Mouse (Mus musculus) CH12.LX (cell line): ENCODE results near the gene Dnaja4. TPM values are rescaled to one million over a fixed set of nuclear protein-coding genes. Genes with fewer than 3 reads are reported as not detected.

Experiments used
- DNase-seq: peaks from one replicate; pipeline ENCODE4 v3.0.0-alpha.2; 2013; ENCODE audit errors: extremely low read depth
- H3K27ac ChIP-seq: 2 replicates; pipeline ENCODE4 v1.5.1; 2012; ENCODE audit warnings: low read depth, mild to moderate bottlenecking, control low read depth, moderate library complexity; ENCODE audit not compliant: insufficient read depth
- H3K27me3 ChIP-seq: replicated peaks from 2 replicates; pipeline ENCODE3; 2012; ENCODE audit warnings: inconsistent platforms
- H3K36me3 ChIP-seq, 2 experiments: replicated peaks in 1 of 2; 2 replicates each; pipeline versions ENCODE3 to v1.6.1; 2012; ENCODE audit warnings: inconsistent platforms in 1 of 2, low read length in 1 of 2, mild to moderate bottlenecking in 1 of 2, mixed read lengths in 1 of 2, moderate library complexity in 1 of 2; ENCODE audit not compliant: control insufficient read depth in 1 of 2, insufficient read depth in 1 of 2
- H3K4me1 ChIP-seq, 2 experiments: 2 replicates each; pipeline ENCODE4 v1.6.1; 2012; ENCODE audit warnings: inconsistent platforms in 1 of 2, moderate library complexity in 1 of 2; ENCODE audit not compliant: insufficient read depth in 2 of 2, control insufficient read depth in 1 of 2
- H3K4me2 ChIP-seq: 2 replicates; pipeline ENCODE4 v1.6.1; 2012; ENCODE audit warnings: low read depth, mild to moderate bottlenecking, control low read depth; ENCODE audit not compliant: poor library complexity, insufficient read depth, severe bottlenecking
- H3K4me3 ChIP-seq, 3 experiments: fragments of 150-350 bp in 1 of 3; sonication (generic) in 1 of 3; replicated peaks in 1 of 3; 2 replicates each; pipeline versions ENCODE3 to v1.5.1; 2011 to 2012; ENCODE audit warnings: low read depth in 2 of 3, low read length in 2 of 3, mild to moderate bottlenecking in 2 of 3, moderate library complexity in 2 of 3, control low read depth in 1 of 3, improper control_type of control experiment in 1 of 3, inconsistent platforms in 1 of 3, mixed read lengths in 1 of 3; ENCODE audit not compliant: poor library complexity in 1 of 3
- H3K79me2 ChIP-seq: replicated peaks from 2 replicates; pipeline ENCODE4 v1.6.1; 2012; ENCODE audit warnings: mild to moderate bottlenecking, moderate library complexity; ENCODE audit not compliant: control insufficient read depth, poor library complexity, insufficient read depth, severe bottlenecking; ENCODE audit errors: extremely low read depth
- H3K9ac ChIP-seq: 2 replicates; pipeline ENCODE4 v1.6.1; 2012; ENCODE audit warnings: low read depth, mild to moderate bottlenecking, control low read depth, moderate library complexity; ENCODE audit not compliant: insufficient read depth
- H3K9me3 ChIP-seq: replicated peaks from 2 replicates; pipeline ENCODE3; 2012; ENCODE audit warnings: low read length, inconsistent platforms, mixed read lengths
- BHLHE40 ChIP-seq: IDR thresholded peaks from 2 replicates; pipeline ENCODE4 v1.6.1; 2011; ENCODE audit warnings: mild to moderate bottlenecking, low read depth, low read length, improper control_type of control experiment
- CHD1 ChIP-seq: IDR thresholded peaks from 2 replicates; pipeline ENCODE4 v1.6.1; 2012; ENCODE audit warnings: low read depth, low read length, improper control_type of control experiment, inconsistent platforms
- CHD2 ChIP-seq: IDR thresholded peaks from 2 replicates; pipeline ENCODE4 v1.6.1; 2011; ENCODE audit warnings: low read length, improper control_type of control experiment
- CTCF ChIP-seq, 2 experiments: IDR thresholded peaks in 1 of 2; conservative IDR thresholded peaks in 1 of 2; 2 replicates each; pipeline ENCODE4 v1.5.1; 2011 to 2012; ENCODE audit warnings: low read depth in 2 of 2, low read length in 2 of 2, improper control_type of control experiment in 1 of 2, inconsistent platforms in 1 of 2, mild to moderate bottlenecking in 1 of 2, moderate library complexity in 1 of 2
- ETS1 ChIP-seq: conservative IDR thresholded peaks from 2 replicates; pipeline ENCODE4 v1.6.1; 2012; ENCODE audit warnings: low read depth, mild to moderate bottlenecking, inconsistent platforms, low read length, improper control_type of control experiment, moderate library complexity
- GABPA ChIP-seq: IDR thresholded peaks from 2 replicates; pipeline ENCODE4 v1.6.1; 2012; ENCODE audit warnings: low read depth, low read length, improper control_type of control experiment, inconsistent platforms; ENCODE audit not compliant: insufficient replicate concordance
- HCFC1 ChIP-seq: IDR thresholded peaks from 2 replicates; pipeline ENCODE4 v1.6.1; 2012; ENCODE audit warnings: low read depth, mild to moderate bottlenecking, inconsistent platforms, low read length, improper control_type of control experiment
- JUND ChIP-seq: conservative IDR thresholded peaks from 2 replicates; pipeline ENCODE4 v1.6.1; 2011; ENCODE audit warnings: low read depth, low read length, improper control_type of control experiment
- KAT2A ChIP-seq: IDR thresholded peaks from 2 replicates; pipeline ENCODE4 v1.6.1; 2012; ENCODE audit warnings: low read length, improper control_type of control experiment, inconsistent platforms; ENCODE audit not compliant: insufficient replicate concordance
- MAFK ChIP-seq: IDR thresholded peaks from 2 replicates; pipeline ENCODE4 v1.6.1; 2011; ENCODE audit warnings: low read length, improper control_type of control experiment; ENCODE audit not compliant: insufficient replicate concordance
- MAX ChIP-seq: IDR thresholded peaks from 2 replicates; pipeline ENCODE4 v1.6.1; 2011; ENCODE audit warnings: low read length, improper control_type of control experiment
- MXI1 ChIP-seq: IDR thresholded peaks from 2 replicates; pipeline ENCODE4 v1.6.1; 2011; ENCODE audit warnings: mild to moderate bottlenecking, low read depth, low read length, improper control_type of control experiment
- MYC ChIP-seq: IDR thresholded peaks from 2 replicates; pipeline ENCODE4 v1.6.1; 2011; ENCODE audit warnings: low read depth, mild to moderate bottlenecking, improper control_type of control experiment, low read length
- NRF1 ChIP-seq: IDR thresholded peaks from 2 replicates; pipeline ENCODE4 v1.6.1; 2014; ENCODE audit warnings: low read depth, mild to moderate bottlenecking, inconsistent platforms, low read length, improper control_type of control experiment, moderate library complexity
- PAX5 ChIP-seq: IDR thresholded peaks from 2 replicates; pipeline ENCODE4 v1.6.1; 2012; ENCODE audit warnings: low read length, inconsistent platforms, mixed read lengths
- POLR2A ChIP-seq: IDR thresholded peaks from 2 replicates; pipeline ENCODE4 v1.6.1; 2011; ENCODE audit warnings: low read depth, mild to moderate bottlenecking, improper control_type of control experiment, low read length
- POLR2AphosphoS2 ChIP-seq: IDR thresholded peaks from 2 replicates; pipeline ENCODE4 v1.6.1; 2011; ENCODE audit warnings: low read depth, low read length, improper control_type of control experiment
- RCOR1 ChIP-seq: conservative IDR thresholded peaks from 2 replicates; pipeline ENCODE4 v1.6.1; 2012; ENCODE audit warnings: low read depth, mild to moderate bottlenecking, inconsistent platforms, low read length, improper control_type of control experiment
- SIN3A ChIP-seq: IDR thresholded peaks from 2 replicates; pipeline ENCODE4 v1.6.1; 2012; ENCODE audit warnings: low read length, improper control_type of control experiment, inconsistent platforms
- TCF12 ChIP-seq: IDR thresholded peaks from 2 replicates; pipeline ENCODE4 v1.6.1; 2014; ENCODE audit warnings: low read depth, mild to moderate bottlenecking, inconsistent platforms, low read length, improper control_type of control experiment
- UBTF ChIP-seq: IDR thresholded peaks from 2 replicates; pipeline ENCODE4 v1.6.1; 2012; ENCODE audit warnings: low read depth, mild to moderate bottlenecking, inconsistent platforms, low read length, improper control_type of control experiment, moderate library complexity
- USF2 ChIP-seq: conservative IDR thresholded peaks from 2 replicates; pipeline ENCODE4 v1.6.1; 2011; ENCODE audit warnings: low read depth, low read length, improper control_type of control experiment
- dilution Hi-C: fragments of 300-500 bp; cut with MboI; formaldehyde crosslinking; loops from 2 replicates; pipeline ENCODE4 v1.14.3; 2020; ENCODE audit warnings: low sequenced_read_pairs; ENCODE audit not compliant: extremely low pct_unique_long_range_greater_than_20kb, extremely low pct_ligation_motif_present
- in situ Hi-C: fragments of 300-500 bp; cut with MboI; formaldehyde crosslinking; loops from 3 replicates; pipeline ENCODE4 v1.14.3; 2019; ENCODE audit warnings: low sequenced_read_pairs, low pct_ligation_motif_present, low pct_unique_long_range_greater_than_20kb, mixed read lengths
- polyA plus RNA-seq: library from polyadenylated mRNA; unstranded; fragments of >175 nt; gene quantifications from 2 replicates; pipeline ENCODE4 v1.2.1, GENCODE M21; 2012; ENCODE audit warnings: low read depth; ENCODE audit not compliant: insufficient read length
- total RNA-seq, 2 experiments: library from RNA; depleted of rRNA; stranded (reverse); fragments of 300-350 nt in 1 of 2; fragments of >200 nt in 1 of 2; gene quantifications; 2 replicates each; pipeline ENCODE4 v1.2.3; 2012 to 2014

Dnaja4 gene
- total and polyA plus RNA-seq, 3 experiments, result 0.81 to 2.4 (median 1.1) TPM

DNA sequence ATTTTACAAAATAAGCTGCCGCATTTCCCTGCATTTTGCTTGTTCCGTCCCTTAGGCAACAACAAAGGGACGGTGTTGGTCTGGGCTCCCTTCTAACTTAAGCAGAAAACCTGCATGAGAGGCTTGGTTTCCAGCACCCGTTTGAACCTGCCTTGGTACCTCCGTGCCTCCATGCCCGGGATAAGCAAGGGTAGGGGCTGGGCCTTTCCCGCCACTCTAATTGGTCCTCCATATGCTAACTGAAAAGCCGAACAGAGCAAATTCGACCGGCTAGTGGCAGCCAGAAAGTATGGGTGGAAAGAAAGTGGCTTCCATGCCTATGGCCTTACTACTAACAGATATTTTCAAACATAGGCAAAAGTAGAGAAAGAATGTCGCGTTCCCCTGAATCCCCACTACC lies 65.4 kb downstream of the Dnaja4 start:
- TF ChIP-seq MAFK, result no peak
- no peak for TF ChIP-seq MXI1
- no peak for TF ChIP-seq BHLHE40
- TF ChIP-seq ETS1, result no peak
- no peak for TF ChIP-seq JUND
- TF ChIP-seq HCFC1, result no peak
- no peak for TF ChIP-seq POLR2A
- TF ChIP-seq KAT2A, result no peak
- TF ChIP-seq MYC, result no peak
- TF ChIP-seq CHD1, result no peak
- TF ChIP-seq CHD2, result no peak
- no peak for TF ChIP-seq RCOR1
- H3K9ac ChIP-seq, result no peak overlapping the region
- dilution Hi-C loops (no loop called here), in situ Hi-C loops (no loop called here)
- H3K27me3 ChIP-seq, result peaks cover 79% of the 10 kb centered on the region
- no peak overlapping the region for H3K4me2 ChIP-seq
- DNase-seq, result no peak
- H3K36me3 ChIP-seq, result no peaks in the 10 kb centered on the region
- H3K4me1 ChIP-seq, result no peaks in the 10 kb centered on the region
- H3K79me2 ChIP-seq, result no peaks in the 10 kb centered on the region
- no peak overlapping the region for H3K4me3 ChIP-seq
- no peaks in the 10 kb centered on the region for H3K9me3 ChIP-seq
- H3K27ac ChIP-seq, result no peak overlapping the region

DNA sequence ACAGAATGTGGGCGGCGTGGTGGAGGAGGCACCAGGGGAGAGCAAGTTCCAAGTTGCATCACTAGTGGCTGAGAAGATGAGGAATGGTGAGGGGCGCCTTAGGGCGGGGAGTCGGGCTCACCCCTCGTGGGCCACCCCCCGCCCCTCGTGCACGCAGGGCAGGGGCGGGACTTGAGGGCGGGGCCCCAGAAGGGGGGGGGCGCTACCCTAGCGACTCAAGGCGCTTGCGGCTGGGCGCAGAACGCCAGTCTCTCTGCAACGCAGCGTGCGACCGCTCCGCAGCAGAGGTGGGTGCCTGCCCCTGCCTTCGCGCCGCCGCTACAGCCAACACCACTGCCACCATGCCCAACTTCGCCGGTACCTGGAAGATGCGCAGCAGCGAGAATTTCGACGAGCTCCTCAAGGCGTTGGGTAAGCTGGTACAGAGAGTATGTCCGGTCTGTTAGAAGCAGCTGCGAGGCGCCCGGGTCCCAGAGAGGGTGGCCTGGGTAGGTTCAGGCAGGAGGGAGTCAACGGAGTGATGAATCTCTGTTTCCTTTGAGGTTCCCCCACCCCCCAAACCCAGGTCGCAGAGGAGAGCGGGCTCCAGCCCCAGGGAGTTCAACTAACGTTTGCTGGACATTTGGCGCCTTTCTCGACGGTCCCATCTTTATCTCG lies 66.0 kb downstream of the Dnaja4 start, which contains the start of gene Crabp1:
Gene Crabp1 (plus strand): TSS at position 188 of the 657 bp plus-strand sequence.
- TF ChIP-seq ETS1 (no peak), RCOR1 (no peak)
- no peaks in the 10 kb centered on the region for H3K79me2 ChIP-seq
- no peaks in the 10 kb centered on the region for H3K36me3 ChIP-seq
- H3K9ac ChIP-seq, result no peak within 1 kb of the TSS
- H3K4me2 ChIP-seq, result no peak within 1 kb of the TSS
- no peak within 1 kb of the TSS for H3K27ac ChIP-seq
- no peaks in the 10 kb centered on the region for H3K4me1 ChIP-seq
- peaks cover 77% of the 10 kb centered on the region for H3K27me3 ChIP-seq
- DNase-seq, result no peak
- H3K4me3 ChIP-seq, result no peak within 1 kb of the TSS
- dilution Hi-C loops, result no loop called here
- in situ Hi-C loops, result no loop called here
- no peaks in the 10 kb centered on the region for H3K9me3 ChIP-seq

DNA sequence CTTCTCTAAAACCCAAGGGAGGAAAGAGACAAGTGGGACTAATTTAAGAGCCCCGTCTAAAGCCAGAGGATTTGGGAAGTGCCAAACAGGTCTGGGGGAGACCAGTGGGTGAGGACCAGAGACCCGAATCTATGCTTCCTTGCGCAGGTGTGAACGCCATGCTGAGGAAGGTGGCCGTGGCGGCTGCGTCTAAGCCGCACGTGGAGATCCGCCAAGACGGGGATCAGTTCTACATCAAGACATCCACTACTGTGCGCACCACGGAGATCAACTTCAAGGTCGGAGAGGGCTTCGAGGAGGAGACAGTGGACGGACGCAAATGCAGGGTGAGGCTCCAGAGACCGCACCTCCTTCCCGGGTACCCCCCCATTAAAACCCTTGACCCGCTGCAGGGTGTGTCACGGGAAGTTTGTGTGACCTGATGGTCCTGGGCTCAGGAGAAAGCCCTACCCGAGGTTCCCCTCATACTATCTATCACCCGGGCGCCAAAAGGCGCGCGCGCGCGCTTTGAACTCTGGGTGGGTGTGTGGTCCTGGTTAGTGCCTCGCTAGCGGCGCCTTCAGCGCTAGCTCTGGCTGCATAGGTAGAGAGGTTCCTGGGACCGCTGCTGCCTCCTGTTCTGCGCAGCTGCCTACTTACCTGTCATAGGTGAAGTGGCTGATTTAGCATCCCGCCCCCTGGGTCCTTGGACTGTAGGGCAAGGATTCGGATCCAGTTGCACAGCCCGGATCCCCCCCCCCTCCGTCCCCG lies 66.8 kb downstream of the Dnaja4 start:
- no peaks in the 10 kb centered on the region for H3K36me3 ChIP-seq
- no peak for TF ChIP-seq GABPA
- no peak for TF ChIP-seq MXI1
- no peak for TF ChIP-seq NRF1
- no peak for TF ChIP-seq BHLHE40
- TF ChIP-seq TCF12, result no peak
- no peak for TF ChIP-seq PAX5
- TF ChIP-seq MAX, result no peak
- no peak for TF ChIP-seq USF2
- TF ChIP-seq SIN3A, result no peak
- TF ChIP-seq UBTF, result no peak
- TF ChIP-seq POLR2AphosphoS2, result no peak
- no peak for TF ChIP-seq MAFK
- TF ChIP-seq CTCF (conservative IDR thresholded peaks at IDR 0.05 in 1 of 2, IDR thresholded peaks at IDR 0.05 in 1 of 2; ENCODE audit: low read depth in 2 of 2, low read length in 2 of 2), result no peak
- TF ChIP-seq MYC, result no peak
- TF ChIP-seq, all 38 proteins: peak for 0
- Histone ChIP-seq H3K4me2 (no peak overlapping the region), H3K9me3 (no peaks in the 10 kb centered on the region), H3K27ac (no peak overlapping the region), H3K9ac (no peak overlapping the region), H3K27me3 (peaks cover 79% of the 10 kb centered on the region), H3K4me1 (no peaks in the 10 kb centered on the region), H3K79me2 (no peaks in the 10 kb centered on the region), H3K4me3 (no peak overlapping the region)
- dilution Hi-C loops, result no loop called here
- in situ Hi-C loops, result no loop called here
- no peak for DNase-seq
